Mouse (Mus musculus): ENCODE measurements at regions not wholly inside any gene's neighbourhood (a gene's known extent, or its start where the extent isn't known, plus 50 kb on each side); places are given as distances from the start of the nearest gene placed in this dataset.

DNA sequence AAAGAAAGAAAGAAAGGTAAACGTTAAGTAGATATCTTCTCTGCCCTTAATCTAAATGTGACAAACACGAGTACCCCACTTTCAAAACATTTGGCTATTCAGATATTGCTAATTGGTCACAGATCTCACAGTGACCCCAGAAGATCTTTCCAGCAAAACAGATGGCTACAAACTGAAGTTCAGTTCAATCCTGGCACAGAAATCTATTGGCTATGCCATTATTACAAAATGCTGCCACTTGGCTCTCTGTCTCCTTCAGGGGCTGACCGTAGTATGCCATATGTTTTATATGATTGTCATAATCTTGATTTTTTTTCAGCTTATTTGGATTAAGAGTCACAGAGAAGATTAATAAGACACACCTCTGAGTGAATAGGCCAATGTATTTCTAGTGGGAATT, 873.2 kb downstream of the Slc22a22 start:
- Histone ChIP-seq H3K4me3 (replicated peaks; ENCODE audit: low read length) (no peak overlapping the region), H3K9ac (no peak overlapping the region), H3K4me2 (replicated peaks) (no peak overlapping the region), H3K9me3 (ENCODE audit: control insufficient read depth, low read length) (no peaks in the 10 kb centered on the region), H3K27ac (no peak overlapping the region), H3K36me3 (replicated peaks; ENCODE audit: control insufficient read depth, insufficient read depth) (no peaks in the 10 kb centered on the region), H3K27me3 (ENCODE audit: control insufficient read depth, insufficient read depth, low read length) (no peaks in the 10 kb centered on the region), H3K4me1 (replicated peaks; ENCODE audit: control insufficient read depth, insufficient read depth, low read length) (no peaks in the 10 kb centered on the region)
- DNase-seq (ENCODE audit: low spot score) = no peak
- WGBS = 91% methylated on average over 3 of the region's 3 CpGs
- ATAC-seq (ENCODE audit: low FRiP score) = no peak

DNA sequence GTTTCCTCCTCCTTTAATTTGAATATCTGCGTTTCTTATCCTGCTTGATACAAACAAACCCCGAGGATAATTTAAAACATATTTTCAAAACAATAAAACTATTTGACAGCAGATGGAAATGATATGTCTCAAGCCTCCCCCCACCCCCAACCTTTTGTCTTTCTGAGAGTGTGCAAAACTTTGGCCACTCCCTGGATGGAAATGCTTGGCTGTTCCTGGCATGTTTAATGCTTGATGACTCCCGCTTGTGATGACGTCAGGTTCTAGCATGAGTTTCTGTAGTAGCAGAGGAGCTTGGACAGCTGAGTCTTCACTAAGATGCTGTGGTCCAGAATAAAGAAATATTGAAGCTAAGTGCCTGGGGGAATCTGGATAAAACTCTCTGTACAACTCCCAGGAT, 884.8 kb downstream of the Slc22a22 start:
- no peaks in the 10 kb centered on the region for H3K4me1 ChIP-seq (replicated peaks; ENCODE audit: control insufficient read depth, insufficient read depth, low read length)
- DNase-seq (ENCODE audit: low spot score) (no peak), ATAC-seq (ENCODE audit: low FRiP score) (no peak)
- WGBS = 92% methylated on average over 4 of the region's 4 CpGs
- no peak overlapping the region for H3K4me2 ChIP-seq (replicated peaks)
- no peaks in the 10 kb centered on the region for H3K9me3 ChIP-seq (ENCODE audit: control insufficient read depth, low read length)
- no peak overlapping the region for H3K27ac ChIP-seq
- H3K27me3 ChIP-seq (ENCODE audit: control insufficient read depth, insufficient read depth, low read length) = no peaks in the 10 kb centered on the region
- H3K9ac ChIP-seq = no peak overlapping the region
- H3K36me3 ChIP-seq (replicated peaks; ENCODE audit: control insufficient read depth, insufficient read depth) = no peaks in the 10 kb centered on the region
- H3K4me3 ChIP-seq (replicated peaks; ENCODE audit: low read length) = no peak overlapping the region

DNA sequence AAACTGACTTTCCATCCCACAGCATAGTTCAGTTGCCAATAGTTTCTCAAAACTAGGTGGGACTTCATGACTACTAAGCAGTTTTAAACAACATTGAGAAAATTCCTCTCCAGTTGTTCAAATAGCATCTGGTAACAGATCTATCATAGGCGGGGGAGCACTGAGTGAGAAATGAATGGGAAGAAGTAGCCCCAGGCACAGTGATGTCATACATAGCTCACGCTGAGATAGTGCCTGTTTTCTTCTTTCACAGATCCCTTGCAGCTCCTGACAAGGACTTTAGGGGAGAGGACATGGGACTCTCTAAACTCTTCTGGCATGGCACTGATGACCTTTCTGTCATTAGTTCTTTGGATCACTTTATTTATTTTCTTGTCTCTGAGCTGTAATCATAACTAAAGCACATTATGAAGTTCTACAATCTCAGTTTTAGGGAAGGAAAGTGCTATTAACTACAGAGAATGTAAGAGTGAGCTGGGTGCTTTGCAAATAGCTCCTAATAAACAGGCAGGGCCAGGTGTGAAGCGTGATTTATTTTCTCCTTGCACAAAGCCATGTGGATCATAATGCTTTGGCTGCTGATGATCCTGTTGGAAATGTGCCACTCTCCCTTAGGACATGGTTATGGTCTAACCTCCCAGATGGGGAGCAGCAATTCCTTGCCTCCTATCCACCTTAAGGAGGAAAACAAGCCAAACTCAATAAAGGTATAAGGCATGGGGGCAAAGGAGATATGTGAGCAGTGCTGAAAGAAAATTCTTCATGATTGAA, 896.5 kb downstream of the Slc22a22 start:
- Histone ChIP-seq H3K9me3 (ENCODE audit: control insufficient read depth, low read length) (no peaks in the 10 kb centered on the region), H3K9ac (no peak overlapping the region), H3K4me3 (replicated peaks; ENCODE audit: low read length) (no peak overlapping the region), H3K36me3 (replicated peaks; ENCODE audit: control insufficient read depth, insufficient read depth) (no peaks in the 10 kb centered on the region), H3K4me2 (replicated peaks) (no peak overlapping the region), H3K27me3 (ENCODE audit: control insufficient read depth, insufficient read depth, low read length) (no peaks in the 10 kb centered on the region), H3K27ac (no peak overlapping the region), H3K4me1 (replicated peaks; ENCODE audit: control insufficient read depth, insufficient read depth, low read length) (no peaks in the 10 kb centered on the region)
- ATAC-seq (ENCODE audit: low FRiP score) (0 out of 2 replicates have a peak, but pooled peaks have one; percentile 17), DNase-seq (ENCODE audit: low spot score) (no peak)
- WGBS = 66% methylated on average over 3 of the region's 3 CpGs

DNA sequence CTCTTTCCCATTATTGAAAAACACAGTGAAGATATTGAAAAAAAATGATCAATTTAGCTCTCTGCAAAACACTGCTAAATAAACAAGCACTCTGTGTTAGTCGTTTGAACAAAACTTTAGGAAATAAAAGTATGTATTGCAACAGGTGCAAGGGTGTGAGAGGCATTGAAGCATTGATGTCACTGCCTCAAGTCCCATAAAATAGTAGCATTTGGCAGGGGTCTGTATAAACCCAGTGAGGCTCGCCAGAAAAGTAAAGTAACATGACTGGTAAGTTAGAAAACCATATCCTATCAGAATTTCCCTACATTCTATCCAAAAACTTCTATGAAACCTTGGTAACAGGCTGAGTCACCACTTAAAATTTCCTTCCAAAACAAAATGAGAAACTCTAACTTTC, 914.2 kb downstream of the Slc22a22 start:
- Histone ChIP-seq H3K27me3 (ENCODE audit: control insufficient read depth, insufficient read depth, low read length) (no peaks in the 10 kb centered on the region), H3K4me2 (replicated peaks) (no peak overlapping the region), H3K9ac (no peak overlapping the region), H3K27ac (no peak overlapping the region), H3K4me1 (replicated peaks; ENCODE audit: control insufficient read depth, insufficient read depth, low read length) (no peaks in the 10 kb centered on the region), H3K36me3 (replicated peaks; ENCODE audit: control insufficient read depth, insufficient read depth) (no peaks in the 10 kb centered on the region), H3K9me3 (ENCODE audit: control insufficient read depth, low read length) (no peaks in the 10 kb centered on the region), H3K4me3 (replicated peaks; ENCODE audit: low read length) (no peak overlapping the region)
- DNase-seq (ENCODE audit: low spot score) (no peak), ATAC-seq (ENCODE audit: low FRiP score) (no peak)
- WGBS = 73% methylated on average over 2 of the region's 2 CpGs

DNA sequence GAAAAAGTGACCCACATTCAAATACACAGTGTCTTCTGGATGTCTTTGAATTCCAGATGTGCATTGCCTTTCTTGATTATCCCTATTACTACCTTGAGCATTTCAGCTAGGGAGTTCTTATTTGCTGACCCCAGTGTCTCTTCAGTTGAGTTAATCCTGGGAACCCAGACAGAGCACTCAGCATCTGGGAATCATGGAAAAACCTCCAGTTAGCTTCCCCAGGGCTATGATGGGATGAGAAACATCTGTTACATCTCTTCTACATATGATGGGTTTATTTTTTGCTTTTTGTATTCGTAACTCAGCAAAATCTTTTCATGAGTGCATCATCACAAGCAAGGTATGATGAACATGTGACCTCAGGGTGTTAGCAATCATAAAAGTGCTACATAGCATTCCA, 914.6 kb downstream of the Slc22a22 start:
- Histone ChIP-seq H3K9ac (no peak overlapping the region), H3K27ac (no peak overlapping the region), H3K4me2 (replicated peaks) (no peak overlapping the region), H3K36me3 (replicated peaks; ENCODE audit: control insufficient read depth, insufficient read depth) (no peaks in the 10 kb centered on the region), H3K4me1 (replicated peaks; ENCODE audit: control insufficient read depth, insufficient read depth, low read length) (no peaks in the 10 kb centered on the region), H3K9me3 (ENCODE audit: control insufficient read depth, low read length) (no peaks in the 10 kb centered on the region), H3K27me3 (ENCODE audit: control insufficient read depth, insufficient read depth, low read length) (no peaks in the 10 kb centered on the region), H3K4me3 (replicated peaks; ENCODE audit: low read length) (no peak overlapping the region)
- no peak for ATAC-seq (ENCODE audit: low FRiP score)
- DNase-seq (ENCODE audit: low spot score) = no peak
- 82% methylated on average over 1 of the region's 1 CpGs for WGBS

DNA sequence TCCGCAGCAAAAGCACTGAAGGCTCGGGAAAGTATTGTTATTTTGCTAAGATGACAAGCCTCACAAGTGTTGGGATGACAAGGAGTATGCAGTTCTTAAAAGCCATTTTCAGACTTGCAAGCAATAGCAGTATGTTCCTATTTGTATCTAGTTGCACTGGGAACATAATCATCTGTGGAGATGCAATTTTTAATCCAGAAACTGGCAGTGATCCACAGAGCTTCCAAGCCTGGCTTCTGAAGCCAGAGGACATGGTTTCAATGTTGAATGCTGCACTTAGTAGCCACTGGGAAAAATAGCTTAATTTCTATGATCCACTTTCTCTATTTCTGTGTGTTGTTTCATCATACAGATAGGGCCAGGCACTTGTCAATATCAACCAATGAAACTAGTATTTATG, 915.3 kb downstream of the Slc22a22 start:
- Histone ChIP-seq H3K9ac (no peak overlapping the region), H3K4me1 (replicated peaks; ENCODE audit: control insufficient read depth, insufficient read depth, low read length) (no peaks in the 10 kb centered on the region), H3K9me3 (ENCODE audit: control insufficient read depth, low read length) (no peaks in the 10 kb centered on the region), H3K4me2 (replicated peaks) (no peak overlapping the region), H3K27ac (no peak overlapping the region), H3K36me3 (replicated peaks; ENCODE audit: control insufficient read depth, insufficient read depth) (no peaks in the 10 kb centered on the region), H3K27me3 (ENCODE audit: control insufficient read depth, insufficient read depth, low read length) (no peaks in the 10 kb centered on the region), H3K4me3 (replicated peaks; ENCODE audit: low read length) (no peak overlapping the region)
- 88% methylated on average over 2 of the region's 2 CpGs for WGBS
- DNase-seq (ENCODE audit: low spot score) = no peak
- no peak for ATAC-seq (ENCODE audit: low FRiP score)

DNA sequence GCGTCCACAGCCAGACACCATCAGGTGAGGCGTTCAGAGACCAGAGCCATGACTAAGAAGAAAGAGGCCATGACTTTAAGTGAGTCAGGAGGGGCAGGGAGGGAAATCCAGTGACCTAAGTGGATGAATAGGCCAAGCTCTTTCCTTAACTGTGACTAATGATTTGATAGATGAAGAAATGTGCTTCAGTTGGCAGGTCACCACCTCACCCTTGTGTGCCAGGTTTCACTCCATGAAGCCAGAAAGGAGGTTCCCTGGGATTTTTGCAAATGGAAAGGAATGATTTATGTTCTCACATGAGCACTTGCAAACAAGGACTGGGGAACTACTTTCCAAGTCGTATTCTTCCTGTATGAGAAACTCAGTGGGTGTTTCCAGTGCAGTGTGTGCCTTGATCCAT, 923.0 kb downstream of the Slc22a22 start:
- Histone ChIP-seq H3K9me3 (ENCODE audit: control insufficient read depth, low read length) (no peaks in the 10 kb centered on the region), H3K4me1 (replicated peaks; ENCODE audit: control insufficient read depth, insufficient read depth, low read length) (no peaks in the 10 kb centered on the region), H3K9ac (no peak overlapping the region), H3K27me3 (ENCODE audit: control insufficient read depth, insufficient read depth, low read length) (no peaks in the 10 kb centered on the region), H3K4me3 (replicated peaks; ENCODE audit: low read length) (no peak overlapping the region), H3K27ac (no peak overlapping the region), H3K36me3 (replicated peaks; ENCODE audit: control insufficient read depth, insufficient read depth) (no peaks in the 10 kb centered on the region), H3K4me2 (replicated peaks) (no peak overlapping the region)
- ATAC-seq (ENCODE audit: low FRiP score) (no peak), DNase-seq (ENCODE audit: low spot score) (no peak)
- 66% methylated on average over 3 of the region's 3 CpGs for WGBS

DNA sequence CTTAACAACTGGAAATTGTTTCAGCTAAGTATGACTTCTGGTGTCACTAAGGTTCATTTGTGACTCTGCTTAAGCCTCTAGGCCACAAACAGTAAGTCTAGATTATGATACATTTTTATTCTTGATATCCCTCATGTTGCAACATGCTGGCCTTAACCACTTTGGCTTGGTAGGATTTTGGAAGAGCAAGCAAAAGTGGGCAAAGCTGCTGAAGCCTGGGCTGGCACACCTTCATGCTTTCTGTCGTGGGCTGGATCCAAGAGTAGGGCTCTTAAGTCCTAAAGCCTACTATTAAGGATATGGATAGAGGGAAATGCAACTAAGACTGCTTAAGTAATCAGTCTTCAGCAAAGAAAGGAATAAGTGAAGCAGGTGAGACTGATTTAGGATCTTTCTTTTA, 923.6 kb downstream of the Slc22a22 start:
- Histone ChIP-seq H3K27ac (no peak overlapping the region), H3K4me1 (replicated peaks; ENCODE audit: control insufficient read depth, insufficient read depth, low read length) (no peaks in the 10 kb centered on the region), H3K4me2 (replicated peaks) (no peak overlapping the region), H3K9ac (no peak overlapping the region), H3K36me3 (replicated peaks; ENCODE audit: control insufficient read depth, insufficient read depth) (no peaks in the 10 kb centered on the region), H3K4me3 (replicated peaks; ENCODE audit: low read length) (no peak overlapping the region), H3K9me3 (ENCODE audit: control insufficient read depth, low read length) (no peaks in the 10 kb centered on the region), H3K27me3 (ENCODE audit: control insufficient read depth, insufficient read depth, low read length) (no peaks in the 10 kb centered on the region)
- DNase-seq (ENCODE audit: low spot score) = no peak
- no peak for ATAC-seq (ENCODE audit: low FRiP score)
- 84% methylated on average over 1 of the region's 1 CpGs for WGBS

DNA sequence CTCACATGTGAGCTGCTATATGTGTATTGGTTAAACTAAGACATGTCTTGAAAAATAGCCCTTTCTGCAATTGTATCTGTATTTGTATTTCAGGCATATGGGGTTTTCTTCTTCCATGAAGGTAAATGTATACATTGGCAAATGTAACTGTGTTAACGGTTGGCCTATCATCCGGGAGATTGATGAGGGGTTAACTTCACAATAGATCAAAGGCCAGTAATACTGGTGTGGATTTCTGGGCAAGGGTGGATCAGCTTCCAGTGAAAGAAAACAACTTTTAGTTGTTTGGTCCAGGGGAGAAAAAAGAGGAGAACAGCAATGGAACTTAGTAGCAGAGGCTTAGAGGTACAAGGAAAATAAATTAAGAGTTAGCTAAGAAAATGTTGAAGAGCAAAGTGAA, 945.9 kb downstream of the Slc22a22 start:
- no peaks in the 10 kb centered on the region for H3K4me1 ChIP-seq (replicated peaks; ENCODE audit: control insufficient read depth, insufficient read depth, low read length)
- no peak overlapping the region for H3K9ac ChIP-seq
- H3K27me3 ChIP-seq (ENCODE audit: control insufficient read depth, insufficient read depth, low read length) = no peaks in the 10 kb centered on the region
- no peak overlapping the region for H3K4me2 ChIP-seq (replicated peaks)
- no peak overlapping the region for H3K4me3 ChIP-seq (replicated peaks; ENCODE audit: low read length)
- ATAC-seq (ENCODE audit: low FRiP score) (no peak), DNase-seq (ENCODE audit: low spot score) (no peak)
- H3K36me3 ChIP-seq (replicated peaks; ENCODE audit: control insufficient read depth, insufficient read depth) = no peaks in the 10 kb centered on the region
- 46% methylated on average over 2 of the region's 2 CpGs for WGBS
- H3K9me3 ChIP-seq (ENCODE audit: control insufficient read depth, low read length) = no peaks in the 10 kb centered on the region
- no peak overlapping the region for H3K27ac ChIP-seq

DNA sequence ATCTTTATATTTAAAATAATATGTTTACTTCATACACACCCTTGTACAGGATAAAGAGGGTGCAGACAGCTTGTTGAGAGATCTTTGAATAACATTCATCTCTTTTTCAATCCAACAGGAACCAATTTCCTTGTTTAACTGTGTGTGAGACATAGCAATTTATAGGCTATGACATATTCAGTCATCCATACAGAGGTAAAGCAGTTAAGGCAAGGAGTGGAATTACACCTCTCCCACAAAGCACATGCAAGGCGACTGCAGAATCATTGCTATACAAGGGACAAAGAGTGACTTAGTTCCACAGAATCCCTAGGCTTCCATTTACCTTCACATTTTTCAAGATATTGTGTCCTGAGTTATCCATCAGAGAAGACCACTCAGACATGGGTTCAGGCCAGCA, 959.0 kb downstream of the Slc22a22 start:
- Histone ChIP-seq H3K9me3 (ENCODE audit: control insufficient read depth, low read length) (no peaks in the 10 kb centered on the region), H3K27me3 (ENCODE audit: control insufficient read depth, insufficient read depth, low read length) (no peaks in the 10 kb centered on the region), H3K4me2 (replicated peaks) (no peak overlapping the region), H3K9ac (no peak overlapping the region), H3K4me1 (replicated peaks; ENCODE audit: control insufficient read depth, insufficient read depth, low read length) (no peaks in the 10 kb centered on the region), H3K36me3 (replicated peaks; ENCODE audit: control insufficient read depth, insufficient read depth) (no peaks in the 10 kb centered on the region), H3K27ac (no peak overlapping the region), H3K4me3 (replicated peaks; ENCODE audit: low read length) (no peak overlapping the region)
- 95% methylated on average over 1 of the region's 1 CpGs for whole genome bisulfite sequencing
- DNase-seq (ENCODE audit: low spot score) (no peak), ATAC-seq (ENCODE audit: low FRiP score) (no peak)
